Mouse (Mus musculus) urinary bladder, adult 2 months (tissue): ENCODE data around the gene Gm12169. TPM values are rescaled to one million over a fixed set of nuclear protein-coding genes. Genes with fewer than 3 reads are reported as not detected.
"Not testable (repeated sequence)": the region's sequence is repeated elsewhere in the genome, so short reads cannot be mapped to it uniquely, and the experiment has no call there.

Source experiments
- DNase-seq: peaks from one replicate; pipeline ENCODE4 v3.0.0; 2022; ENCODE audit warnings: low spot score
- polyA plus RNA-seq: library from polyadenylated mRNA; depleted of rRNA; stranded (reverse); fragments of >200 nt; gene quantifications from 2 replicates; pipeline ENCODE4 v1.2.3, GENCODE M21; 2012; rRNA removed

Gm12169 gene
- not detected in 2 replicates for polyA plus RNA-seq

DNA sequence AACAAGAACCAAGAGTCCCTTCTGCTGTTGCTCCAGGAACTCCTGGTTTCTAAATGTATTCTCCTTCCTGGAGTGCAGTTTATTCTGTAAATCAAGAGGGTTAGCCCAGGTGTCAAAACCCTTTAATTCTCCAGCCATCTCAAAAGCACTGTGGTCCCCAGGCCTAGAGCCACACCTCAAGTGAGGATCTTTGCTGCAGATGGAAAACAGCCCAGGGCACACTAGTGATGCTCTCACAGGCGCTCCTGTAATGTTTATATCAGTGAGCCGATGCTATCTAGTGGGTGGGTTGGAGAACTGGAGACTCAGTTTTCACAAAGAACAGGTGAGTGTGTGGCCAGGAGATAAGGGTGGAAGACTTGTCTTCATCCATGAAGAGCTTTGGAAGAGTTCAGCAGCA is at the start of gene Gm12169:
TSS of gene Gm12169 (plus strand) at position 301 of the 400 bp plus-strand sequence.
- DNase-seq, result no peak

DNA sequence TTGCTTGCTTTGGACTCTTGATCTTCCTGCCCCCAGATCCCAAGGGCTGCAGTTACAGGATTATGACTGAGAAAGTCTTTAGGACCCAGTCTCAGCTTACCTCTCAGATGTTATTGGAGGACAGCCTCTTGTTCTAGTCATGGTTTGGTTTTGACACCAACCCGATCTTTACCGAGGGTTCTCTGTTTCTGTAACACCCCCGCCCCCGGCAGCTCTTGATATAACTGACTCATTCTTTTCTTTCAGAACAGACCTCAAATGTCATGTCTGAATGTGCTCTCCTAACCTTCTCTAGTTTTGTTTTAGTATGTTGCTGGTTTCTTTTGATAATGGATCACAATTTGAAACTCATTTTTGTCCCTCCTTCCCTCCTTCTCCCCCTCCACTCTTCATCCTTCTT is 49.8 kb upstream of the Gm12169 start:
- no peak for DNase-seq

DNA sequence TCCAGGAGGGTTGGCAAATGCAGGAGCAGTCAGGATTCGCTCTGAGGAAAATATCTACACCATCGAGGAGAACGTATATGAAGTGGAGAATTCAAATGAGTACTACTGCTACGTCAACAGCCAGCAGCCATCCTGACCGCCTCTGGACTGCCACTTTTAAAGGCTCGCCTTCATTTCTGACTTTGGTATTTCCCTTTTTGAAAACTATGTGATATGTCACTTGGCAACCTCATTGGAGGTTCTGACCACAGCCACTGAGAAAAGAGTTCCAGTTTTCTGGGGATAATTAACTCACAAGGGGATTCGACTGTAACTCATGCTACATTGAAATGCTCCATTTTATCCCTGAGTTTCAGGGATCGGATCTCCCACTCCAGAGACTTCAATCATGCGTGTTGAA is 44.7 kb upstream of the Gm12169 start:
- DNase-seq, result no peak

DNA sequence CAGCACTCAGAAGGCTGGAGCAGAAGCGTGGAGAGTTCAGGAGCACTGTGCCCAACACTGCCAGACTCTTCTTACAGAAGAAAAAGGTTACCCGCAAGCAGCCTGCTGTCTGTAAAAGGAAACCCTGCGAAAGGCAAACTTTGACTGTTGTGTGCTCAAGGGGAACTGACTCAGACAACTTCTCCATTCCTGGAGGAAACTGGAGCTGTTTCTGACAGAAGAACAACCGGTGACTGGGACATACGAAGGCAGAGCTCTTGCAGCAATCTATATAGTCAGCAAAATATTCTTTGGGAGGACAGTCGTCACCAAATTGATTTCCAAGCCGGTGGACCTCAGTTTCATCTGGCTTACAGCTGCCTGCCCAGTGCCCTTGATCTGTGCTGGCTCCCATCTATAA is 43.5 kb upstream of the Gm12169 start:
- no peak for DNase-seq

DNA sequence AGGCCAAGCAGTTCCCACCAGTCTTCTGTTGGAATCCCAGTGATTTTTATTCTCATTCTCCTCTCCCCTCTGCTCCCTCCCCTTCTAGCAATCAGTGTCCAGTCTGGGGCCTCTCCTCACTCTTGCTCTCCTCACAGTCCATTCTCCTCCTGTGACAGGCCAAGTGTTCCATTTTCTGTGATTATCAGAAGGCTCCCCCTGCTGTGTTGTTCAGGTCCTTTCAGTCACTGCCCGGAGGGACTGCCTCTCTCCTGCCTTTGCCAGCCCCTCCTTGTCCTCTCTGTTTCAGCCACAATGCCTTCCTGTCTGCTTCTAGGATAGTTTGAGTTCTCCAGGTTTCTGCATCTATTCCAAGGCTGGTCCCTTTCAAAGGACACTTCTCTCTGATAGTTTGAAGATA is 35.8 kb upstream of the Gm12169 start:
- no peak for DNase-seq

DNA sequence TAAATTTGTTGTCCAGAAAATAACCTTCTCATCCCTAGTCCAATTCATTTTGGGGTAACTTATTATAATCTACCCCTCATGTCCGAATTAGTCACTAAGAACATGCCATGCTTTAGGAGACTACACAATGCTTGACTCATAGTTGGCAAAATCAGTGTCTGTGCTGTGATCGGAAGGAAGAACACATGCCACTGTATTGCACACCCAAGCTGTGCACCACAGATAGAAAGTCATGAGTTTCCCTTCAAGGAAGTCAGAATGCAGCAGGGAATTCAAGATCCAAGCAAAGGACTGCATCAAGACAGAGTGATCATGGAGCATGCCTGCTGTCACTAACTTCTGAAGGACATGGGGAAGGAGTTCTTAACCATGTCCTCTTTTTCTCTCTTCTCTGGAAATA is 35.4 kb upstream of the Gm12169 start:
- DNase-seq, result no peak

DNA sequence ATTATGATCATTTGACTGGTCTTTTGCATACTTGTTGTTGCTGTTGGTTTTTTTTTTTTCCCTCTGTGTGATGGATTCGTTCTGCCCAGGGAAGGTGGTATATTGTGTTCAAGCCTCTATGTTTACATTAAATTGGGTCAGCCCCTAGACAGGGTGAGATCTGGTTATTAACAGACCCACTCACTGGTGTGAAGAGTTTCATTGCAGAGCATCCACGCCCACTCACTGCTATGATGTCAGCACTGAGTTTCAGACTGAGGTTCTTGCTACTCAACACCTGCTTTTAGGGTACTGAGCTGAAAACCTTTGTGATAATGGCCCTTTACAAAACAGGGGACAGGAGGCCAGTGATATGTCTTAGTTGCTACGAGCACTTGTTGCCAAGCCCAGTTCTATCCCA is 16.9 kb upstream of the Gm12169 start:
- DNase-seq, result no peak

DNA sequence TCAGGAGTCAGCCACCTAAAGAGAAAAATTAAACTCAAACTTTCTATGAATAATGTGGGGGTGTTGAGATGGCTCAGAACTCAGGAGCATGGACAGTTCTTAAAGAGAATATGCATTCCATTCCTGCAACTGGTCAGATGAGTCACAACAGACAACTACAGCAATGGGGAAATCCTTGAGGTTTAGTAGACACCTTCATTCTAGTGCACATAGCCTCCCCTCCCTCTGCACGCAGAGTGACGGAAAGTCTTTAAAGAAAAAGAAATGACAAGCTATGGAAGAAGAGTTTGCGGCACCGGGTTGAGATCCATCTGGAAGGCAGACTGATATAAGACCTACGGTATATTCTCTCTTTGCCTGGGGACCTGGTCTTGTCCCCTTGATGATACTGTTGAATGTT is 14.1 kb upstream of the Gm12169 start:
- DNase-seq, result no peak

DNA sequence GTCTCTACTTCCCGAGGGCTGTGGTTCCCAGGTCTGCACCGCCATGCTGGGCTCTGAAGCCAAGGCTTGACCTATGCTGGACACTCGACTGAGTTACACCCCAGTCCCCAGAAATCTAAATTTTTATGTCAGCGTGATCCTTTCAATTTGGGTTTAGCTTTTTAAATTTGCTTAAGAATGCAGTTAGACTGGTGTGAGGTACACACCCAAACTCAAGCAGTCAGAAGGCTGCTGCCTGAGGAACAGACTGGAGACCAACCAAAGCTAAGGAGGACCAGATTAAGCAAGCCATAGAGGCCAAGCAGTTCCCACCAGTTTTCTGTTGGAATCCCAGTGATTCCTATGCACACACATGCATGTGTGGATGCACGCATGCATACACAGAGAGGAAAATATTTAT is 2.7 kb upstream of the Gm12169 start:
- not testable (repeated sequence) for DNase-seq

DNA sequence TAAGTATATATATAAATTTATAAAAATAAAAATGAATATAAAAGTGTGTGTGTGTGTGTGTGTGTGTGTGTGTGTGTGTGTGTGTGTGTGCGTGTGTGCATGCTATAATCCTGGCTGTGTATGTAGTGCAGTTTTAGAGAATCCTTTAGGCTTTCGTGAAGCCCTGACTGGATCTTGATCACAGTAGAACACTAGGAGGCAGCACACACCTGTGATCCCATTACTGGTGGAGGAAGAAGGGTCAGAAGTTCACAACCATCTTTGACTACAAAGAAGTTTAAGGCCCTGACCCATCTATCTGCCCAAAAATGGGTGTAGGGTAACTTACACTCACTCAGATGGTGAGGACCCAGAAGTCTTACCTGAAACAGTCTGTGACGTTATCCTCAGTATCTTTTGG is 1.3 kb upstream of the Gm12169 start:
- no peak for DNase-seq

DNA sequence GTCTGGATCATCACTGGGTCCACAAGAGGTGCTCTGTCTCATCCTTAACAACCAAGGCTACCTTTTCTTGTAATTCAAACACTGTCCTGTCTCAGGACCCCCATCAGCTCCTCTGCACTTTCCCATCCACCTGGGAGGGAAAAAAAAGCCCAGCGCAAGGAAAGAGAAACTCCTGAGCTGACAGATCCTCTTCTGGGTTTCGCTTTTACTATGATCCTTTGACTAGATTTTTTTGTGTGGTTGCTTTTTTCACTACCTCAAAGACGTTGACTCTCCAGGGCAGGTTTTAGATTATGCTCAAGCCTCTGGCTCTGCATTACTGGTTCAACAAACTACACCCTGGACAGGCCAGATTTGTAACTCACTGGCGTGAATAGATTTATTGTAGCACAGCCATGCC is 6.1 kb downstream of the Gm12169 start:
- DNase-seq, result no peak

DNA sequence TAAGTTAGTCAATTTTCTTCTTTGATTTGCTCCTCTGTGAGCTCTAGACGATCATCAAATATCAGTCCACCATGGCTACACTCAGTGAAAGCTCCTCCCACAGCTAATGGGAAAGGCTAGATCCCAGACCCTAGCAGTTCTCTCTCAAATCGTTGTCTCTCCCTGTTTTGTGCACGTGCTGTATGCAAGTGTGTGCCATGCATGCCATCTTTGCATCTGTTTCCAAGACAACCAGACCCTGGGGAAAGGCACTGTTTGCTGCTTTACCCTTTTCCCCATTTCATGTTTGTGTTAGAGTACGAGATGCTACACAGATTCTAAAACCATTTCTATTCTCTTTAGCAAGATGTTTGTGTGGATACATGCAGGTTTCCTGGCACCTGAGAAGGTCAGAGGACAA is 13.0 kb downstream of the Gm12169 start:
- no peak for DNase-seq

DNA sequence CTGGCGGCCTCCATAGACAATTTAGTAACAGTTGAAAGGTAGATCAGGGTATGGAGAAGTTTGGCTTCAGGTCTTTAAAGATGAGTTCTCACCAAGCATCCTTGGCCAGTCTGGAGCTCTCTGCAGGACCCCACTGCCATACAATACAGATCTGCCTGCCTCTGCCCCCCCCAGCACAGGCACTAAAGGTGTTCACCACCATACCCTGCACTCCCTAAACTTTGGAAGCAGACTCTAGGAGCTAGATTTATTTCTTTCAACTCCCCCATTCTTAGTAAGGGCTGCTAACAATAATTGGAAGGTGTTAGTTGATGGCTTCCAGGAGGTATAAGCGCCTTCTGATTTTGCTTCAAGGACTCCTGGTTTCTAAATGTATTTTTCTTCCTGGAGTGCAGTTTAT is 19.5 kb downstream of the Gm12169 start:
- no peak for DNase-seq

DNA sequence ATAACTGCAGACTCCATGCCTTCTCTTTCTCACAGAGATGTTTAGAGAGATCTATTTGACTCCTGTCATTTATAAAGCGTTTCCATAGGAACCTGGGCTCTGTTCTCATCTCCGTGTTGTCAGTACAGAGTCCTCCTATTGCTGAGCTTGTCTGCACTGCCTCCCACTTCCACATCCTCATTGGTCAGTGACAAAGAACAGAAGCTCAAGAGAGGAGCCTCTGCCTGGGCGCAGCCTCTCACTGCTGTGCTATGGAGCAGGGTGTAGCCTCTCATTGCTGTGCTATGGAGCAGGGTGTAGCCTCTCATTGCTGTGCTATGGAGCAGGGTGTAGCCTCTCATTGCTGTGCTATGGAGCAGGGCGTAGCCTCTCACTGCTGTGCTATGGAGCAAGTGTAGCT is 25.7 kb downstream of the Gm12169 start:
- no peak for DNase-seq

DNA sequence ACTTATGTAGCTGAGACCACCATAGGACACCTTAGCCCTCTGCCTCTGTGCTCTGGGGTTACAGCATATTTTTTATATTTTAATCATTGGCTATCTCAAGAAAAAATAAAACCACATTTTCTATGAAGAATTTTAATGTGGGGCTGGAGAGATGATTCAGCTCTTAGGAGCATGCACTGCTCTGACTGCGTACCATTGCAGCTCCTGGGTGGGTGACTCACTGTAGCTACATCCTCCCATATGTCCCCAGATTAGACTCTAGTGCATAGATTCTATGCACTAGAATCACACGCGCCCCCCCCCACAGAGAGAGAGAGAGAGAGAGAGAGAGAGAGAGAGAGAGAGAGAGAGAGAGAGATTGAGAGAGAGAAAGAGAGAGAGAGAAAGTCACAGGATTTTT is 28.7 kb downstream of the Gm12169 start:
- no peak for DNase-seq

DNA sequence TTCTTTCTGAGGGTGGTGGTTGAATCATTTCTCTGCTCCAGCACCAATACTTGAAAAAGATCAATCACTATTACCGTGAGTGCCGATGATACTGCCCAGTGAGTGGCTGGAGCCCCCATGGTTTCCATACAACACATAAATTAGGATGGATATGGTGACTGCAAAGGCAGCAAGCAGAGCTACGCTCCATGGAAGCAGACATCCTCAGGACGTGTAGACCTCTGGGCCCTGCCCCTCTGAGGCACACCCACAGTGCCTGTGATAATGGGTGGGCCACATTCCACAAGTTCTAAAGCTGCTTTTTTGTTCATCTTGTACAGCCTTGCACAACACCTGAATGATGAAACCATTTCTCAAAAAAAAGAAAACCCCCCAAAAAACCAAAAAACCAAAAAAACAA is 37.1 kb downstream of the Gm12169 start:
- no peak for DNase-seq

DNA sequence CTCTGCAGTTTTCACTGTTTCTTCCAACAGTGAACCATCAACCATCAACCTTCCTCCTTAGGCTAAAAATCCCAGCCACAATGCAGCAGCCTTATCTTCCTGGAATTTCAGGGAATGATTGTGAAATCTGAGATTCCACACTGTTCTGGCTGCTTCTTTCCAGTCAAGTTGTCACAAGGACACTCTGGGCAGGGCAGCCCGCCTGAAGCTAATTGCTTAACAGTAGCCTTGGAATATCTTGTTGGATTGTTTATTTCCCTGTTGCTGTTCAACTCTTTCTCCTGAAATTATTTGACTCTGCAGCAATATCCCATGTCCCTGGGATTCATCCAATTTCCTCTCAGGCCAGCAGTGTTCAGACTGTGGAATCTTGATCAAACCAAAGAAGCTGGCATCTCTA is 40.7 kb downstream of the Gm12169 start:
- DNase-seq, result no peak

DNA sequence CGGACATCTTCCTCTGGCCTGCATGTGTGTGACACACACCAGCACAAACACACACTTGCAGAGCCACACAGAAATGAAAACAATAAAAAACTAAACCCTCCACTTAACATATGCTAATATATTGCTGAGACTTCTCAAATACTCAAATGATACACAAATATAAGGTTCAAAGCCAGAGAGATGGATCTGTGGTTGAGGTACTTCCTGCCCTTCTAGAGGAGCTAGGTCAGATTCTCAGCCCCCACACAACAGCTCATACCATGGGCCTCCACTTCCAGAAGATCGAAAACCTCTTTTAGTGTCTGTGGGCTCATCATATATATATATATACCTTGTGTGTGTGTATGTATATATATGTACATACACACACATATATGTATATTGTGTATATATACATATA is 42.0 kb downstream of the Gm12169 start:
- no peak for DNase-seq

DNA sequence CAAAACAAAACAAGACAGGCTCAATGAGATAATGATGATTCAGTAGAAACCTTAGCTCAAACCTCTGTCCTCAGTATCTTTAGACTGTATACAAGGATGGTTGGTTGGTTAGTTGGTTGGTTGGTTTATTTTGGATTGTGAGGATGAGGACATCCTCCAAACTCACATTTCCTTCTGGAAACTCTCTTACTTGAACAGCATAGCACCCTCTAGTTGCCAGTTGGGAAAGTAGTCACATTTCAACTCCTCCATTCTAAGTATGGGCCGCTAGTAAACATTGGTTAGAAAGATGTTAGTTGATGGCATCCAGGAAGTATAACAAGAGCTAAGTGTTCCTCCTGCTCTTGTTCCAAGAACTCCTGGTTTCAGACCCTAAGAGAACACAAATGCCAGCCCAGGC is 45.1 kb downstream of the Gm12169 start:
- no peak for DNase-seq

DNA sequence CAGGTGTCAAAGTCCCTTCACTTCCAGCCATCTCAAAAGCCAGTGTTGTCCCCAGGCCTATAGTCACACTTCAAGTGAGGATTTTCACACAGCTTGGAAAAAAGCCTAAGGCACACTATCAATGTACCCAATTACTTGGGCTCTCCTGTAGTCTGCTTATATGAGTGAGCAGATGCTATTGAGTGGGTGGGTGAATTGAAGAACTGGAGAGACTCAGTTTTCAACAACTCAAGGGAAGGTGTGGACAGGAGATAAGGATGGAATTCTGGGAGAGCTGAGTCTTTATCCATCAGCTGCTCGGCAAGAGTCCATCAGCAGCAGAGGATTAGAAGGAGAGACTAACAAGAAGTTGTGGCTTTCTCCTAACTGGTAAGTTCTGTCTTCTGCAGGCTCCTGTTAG is 47.3 kb downstream of the Gm12169 start, which contains the start of gene BC053393:
TSS of gene BC053393 (plus strand) at position 210 of the 400 bp plus-strand sequence.
- no peak for DNase-seq

DNA sequence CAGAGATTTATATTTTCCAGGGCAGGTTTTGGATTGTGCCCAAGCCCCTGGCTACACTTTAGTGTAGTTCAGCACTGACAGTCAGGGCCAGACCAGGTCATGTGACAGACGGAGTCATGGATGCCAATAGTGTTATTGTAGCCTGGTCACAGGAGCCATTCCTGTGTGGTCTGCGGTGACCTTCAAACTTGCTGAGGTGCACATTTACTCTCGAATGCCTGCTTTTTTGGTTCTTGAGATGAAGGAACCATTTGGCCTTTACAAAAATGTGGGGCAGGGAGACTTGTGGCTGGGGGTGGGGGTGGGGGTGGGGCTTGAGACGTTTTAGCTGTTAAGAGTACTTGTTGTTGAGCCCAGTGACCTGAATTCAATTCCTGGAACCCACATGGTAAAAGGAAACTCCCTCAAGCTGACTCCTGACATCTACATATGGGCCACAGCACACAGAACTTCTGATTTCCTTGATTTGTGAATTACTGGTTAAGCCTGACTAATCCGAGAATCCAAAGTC is 54.8 kb downstream of the Gm12169 start:
- no peak for DNase-seq

DNA sequence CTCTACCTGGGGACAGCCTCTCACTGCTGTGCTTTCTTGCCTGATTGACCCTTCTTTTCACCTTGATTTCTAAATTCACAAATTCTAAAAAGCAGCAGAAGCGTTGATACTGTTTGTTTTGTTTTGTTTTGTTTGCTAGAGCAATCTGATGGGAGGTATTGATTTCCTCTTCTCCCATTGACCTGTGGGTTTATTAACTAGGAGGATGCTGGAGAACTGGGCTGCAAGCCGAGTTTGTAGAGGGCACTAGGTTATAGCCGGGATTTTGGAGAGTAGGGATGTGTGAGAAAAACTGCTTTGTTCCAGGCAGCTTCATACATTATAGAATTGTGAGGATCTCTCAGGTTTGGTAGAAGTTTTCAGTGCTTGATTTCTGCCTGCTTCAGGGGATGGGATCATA is 56.4 kb downstream of the Gm12169 start:
- no peak for DNase-seq

DNA sequence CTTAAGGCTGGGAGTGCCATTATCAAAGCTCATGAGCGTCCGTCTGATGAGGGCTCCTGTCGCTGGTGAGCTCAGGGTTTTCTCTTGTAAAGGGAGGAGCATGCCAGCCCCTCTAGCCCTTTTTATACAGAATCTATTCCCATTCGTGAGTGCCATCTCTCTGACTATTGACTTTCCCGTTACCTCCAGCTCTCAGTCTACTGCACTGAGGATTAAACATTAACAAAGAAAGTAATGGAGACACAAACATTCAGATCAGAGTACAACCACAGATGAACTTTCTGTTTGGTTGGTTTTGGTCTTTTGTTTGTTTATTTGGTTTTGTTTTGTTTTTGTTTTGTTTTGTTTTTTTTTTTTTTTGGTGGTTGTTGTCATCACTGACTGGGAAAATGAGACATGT is 58.7 kb downstream of the Gm12169 start:
- DNase-seq, result no peak
